Mouse (Mus musculus): ENCODE results near the gene Pwwp2a. TPM values are rescaled to one million over a fixed set of nuclear protein-coding genes. Genes with fewer than 3 reads are reported as not detected.

Pwwp2a gene
- 20.2 and 22.0 TPM in 2 replicates for polyA plus RNA-seq (2015; fragmentation: Nextera tagmentation; extraction: Ambion mirVana)

DNA sequence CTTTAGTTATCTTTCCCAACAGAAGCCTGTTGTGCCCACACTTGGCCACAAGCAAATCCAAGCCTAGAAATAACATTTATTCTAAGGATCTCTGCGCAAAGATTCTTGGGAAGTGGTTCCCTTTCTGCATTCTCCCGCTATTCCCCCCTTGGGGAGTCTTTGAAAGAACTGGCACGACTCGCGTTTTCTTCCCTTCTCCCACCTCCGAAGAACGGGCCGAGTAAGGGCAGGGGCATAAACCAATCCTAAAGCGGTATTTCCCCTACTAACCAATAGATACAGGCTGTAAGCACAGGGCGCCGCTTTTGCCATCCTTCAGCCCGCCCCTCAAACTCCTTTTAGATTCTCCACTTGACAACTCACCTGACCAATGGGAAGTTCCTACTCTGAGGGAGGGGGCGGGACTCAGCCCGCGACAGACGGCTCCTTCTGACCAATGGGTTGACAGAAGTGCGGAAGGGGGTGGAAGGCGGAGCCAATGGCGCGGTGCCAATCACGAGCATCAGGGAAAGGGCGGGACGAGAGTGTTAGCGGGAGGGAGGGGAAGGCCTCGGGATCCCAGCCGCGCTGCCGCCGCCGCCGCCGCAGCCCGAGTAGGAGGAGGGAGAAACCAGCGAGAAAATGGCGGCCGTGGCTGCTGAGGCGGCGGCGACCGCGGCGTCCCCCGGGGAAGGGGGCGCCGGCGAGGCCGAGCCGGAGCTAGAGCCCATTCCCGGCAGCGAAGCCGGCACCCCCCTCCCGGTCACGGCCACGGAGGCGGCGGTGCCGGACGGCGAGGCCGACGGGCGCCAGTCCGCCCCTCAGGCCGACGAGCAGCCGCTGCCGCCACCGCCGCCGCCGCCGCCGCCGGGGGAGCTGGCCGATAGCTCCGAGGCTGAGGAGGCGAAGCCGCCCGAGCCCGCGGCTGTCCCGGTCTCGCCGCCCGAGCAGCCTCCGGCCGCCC is at the start of gene Pwwp2a:
TSS of gene Pwwp2a (plus strand) at position 527 of the 943 bp plus-strand sequence.
- peak within 1 kb of the TSS; percentile 92 for H3K4me3 ChIP-seq (replicated peaks)
- peak within 1 kb of the TSS; percentile 70 for H3K4me2 ChIP-seq (replicated peaks)
- no peaks in the 10 kb centered on the region for H3K9me3 ChIP-seq
- no peaks in the 10 kb centered on the region for H3K36me3 ChIP-seq
- peak; percentile 99 for ATAC-seq
- WGBS = under 1% methylated on average over 68 of the region's 87 CpGs
- H3K4me1 ChIP-seq (replicated peaks) = peaks cover 6% of the 10 kb centered on the region; the same call in 1 of the 2 replicates
- H3K9ac ChIP-seq = peak within 1 kb of the TSS; percentile 88
- H3K27me3 ChIP-seq (replicated peaks) = no peaks in the 10 kb centered on the region
- peak within 1 kb of the TSS; percentile 91 for H3K27ac ChIP-seq

DNA sequence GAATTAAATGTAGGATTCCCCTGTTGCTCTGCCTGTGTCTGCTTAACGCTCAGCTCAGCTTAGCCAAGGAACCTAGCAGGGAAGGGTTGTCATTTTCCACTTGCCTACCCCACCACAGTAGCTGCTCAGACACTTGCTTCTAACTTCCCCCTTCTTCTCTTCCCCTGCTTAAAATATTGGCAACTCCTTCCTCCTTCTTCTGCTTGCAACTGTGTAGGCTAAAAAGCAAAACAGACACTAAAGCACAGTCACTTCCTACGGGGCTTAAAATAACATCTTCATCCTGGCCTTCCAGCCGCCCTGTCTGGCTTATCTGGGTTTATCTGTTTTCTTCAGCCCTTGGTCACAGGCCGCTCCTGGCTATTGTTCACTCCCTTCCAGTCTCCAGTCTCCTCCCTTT is 49.2 kb upstream of the Pwwp2a start:
- Histone ChIP-seq H3K9ac (no peak overlapping the region), H3K4me1 (replicated peaks) (peaks cover 21% of the 10 kb centered on the region), H3K27ac (no peak overlapping the region), H3K9me3 (no peaks in the 10 kb centered on the region), H3K4me2 (replicated peaks) (no peak overlapping the region), H3K4me3 (replicated peaks) (no peak overlapping the region), H3K27me3 (replicated peaks) (no peaks in the 10 kb centered on the region), H3K36me3 (no peaks in the 10 kb centered on the region)
- no peak for ATAC-seq
- WGBS = 20% methylated on average over 4 of the region's 4 CpGs

DNA sequence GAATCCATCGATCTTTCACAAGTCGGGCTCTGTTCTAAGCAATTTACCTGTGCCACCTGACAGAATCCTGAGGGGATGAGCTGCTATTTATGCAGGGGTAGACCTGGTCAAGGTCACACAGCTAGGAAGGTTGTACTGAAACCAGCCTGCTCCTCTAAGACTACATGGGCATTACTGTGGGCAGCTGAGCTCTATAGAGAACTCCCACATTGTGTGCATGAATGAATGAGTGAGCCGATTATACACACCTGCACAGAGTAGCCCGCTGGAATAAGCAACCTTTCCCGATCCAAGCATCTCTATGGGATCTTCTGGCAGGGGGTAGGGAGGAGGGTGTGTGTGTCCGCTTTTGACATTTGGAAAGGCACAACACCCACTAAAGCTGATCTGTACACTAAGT is 48.6 kb upstream of the Pwwp2a start:
- no peaks in the 10 kb centered on the region for H3K9me3 ChIP-seq
- no peaks in the 10 kb centered on the region for H3K36me3 ChIP-seq
- no peaks in the 10 kb centered on the region for H3K27me3 ChIP-seq (replicated peaks)
- no peak overlapping the region for H3K4me2 ChIP-seq (replicated peaks)
- WGBS = 66% methylated on average over 6 of the region's 6 CpGs
- peaks cover 21% of the 10 kb centered on the region for H3K4me1 ChIP-seq (replicated peaks)
- H3K27ac ChIP-seq = no peak overlapping the region; the same call in 1 of the 2 replicates
- no peak overlapping the region for H3K9ac ChIP-seq
- ATAC-seq = peak; percentile 8; the same call in 1 of the 2 replicates
- H3K4me3 ChIP-seq (replicated peaks) = no peak overlapping the region

DNA sequence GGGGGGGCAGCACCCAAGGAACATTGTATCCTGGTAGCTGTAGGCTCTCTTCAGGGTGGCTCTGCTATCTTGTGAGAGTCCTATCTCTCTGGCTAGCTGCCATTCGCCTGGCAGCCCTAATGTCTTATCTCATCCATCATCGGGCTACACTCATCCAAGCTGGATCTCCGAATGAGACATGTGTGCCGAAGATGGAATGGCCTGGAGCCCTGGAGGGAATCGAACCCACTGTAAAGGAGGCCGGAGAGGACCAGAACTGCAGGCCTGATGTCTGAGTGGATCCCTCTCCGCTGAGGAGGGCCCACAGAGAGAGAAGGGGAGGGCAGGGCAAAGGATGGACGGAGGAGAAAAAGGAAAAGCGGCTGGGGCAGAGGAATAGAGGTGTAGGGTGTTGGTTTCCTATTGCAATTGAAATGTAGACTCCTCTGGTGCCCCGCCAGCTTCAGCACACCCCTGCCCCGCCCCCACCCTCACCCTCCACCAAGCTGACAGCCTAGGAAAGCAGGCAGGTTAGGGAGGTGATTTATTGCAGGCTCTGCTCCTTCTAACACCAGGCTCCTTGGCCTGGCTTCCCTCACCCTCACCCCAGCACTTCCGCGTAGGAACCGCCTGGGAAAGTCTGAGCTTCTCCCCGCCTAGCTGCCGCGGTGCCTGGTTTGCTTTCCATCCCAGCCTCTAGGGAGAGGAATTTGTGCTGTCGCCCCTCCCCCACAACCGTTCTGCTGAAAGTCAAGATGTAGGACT is 48.0 kb upstream of the Pwwp2a start:
- Histone ChIP-seq H3K4me2 (replicated peaks) (peak overlapping the region; percentile 37), H3K9me3 (no peaks in the 10 kb centered on the region), H3K36me3 (no peaks in the 10 kb centered on the region), H3K9ac (no peak overlapping the region; the same call in 1 of the 2 replicates), H3K27me3 (replicated peaks) (no peaks in the 10 kb centered on the region), H3K4me1 (replicated peaks) (peaks cover 21% of the 10 kb centered on the region), H3K4me3 (replicated peaks) (no peak overlapping the region), H3K27ac (peak overlapping the region; percentile 70)
- ATAC-seq = peak; percentile 93
- WGBS = 12% methylated on average over 19 of the region's 19 CpGs

DNA sequence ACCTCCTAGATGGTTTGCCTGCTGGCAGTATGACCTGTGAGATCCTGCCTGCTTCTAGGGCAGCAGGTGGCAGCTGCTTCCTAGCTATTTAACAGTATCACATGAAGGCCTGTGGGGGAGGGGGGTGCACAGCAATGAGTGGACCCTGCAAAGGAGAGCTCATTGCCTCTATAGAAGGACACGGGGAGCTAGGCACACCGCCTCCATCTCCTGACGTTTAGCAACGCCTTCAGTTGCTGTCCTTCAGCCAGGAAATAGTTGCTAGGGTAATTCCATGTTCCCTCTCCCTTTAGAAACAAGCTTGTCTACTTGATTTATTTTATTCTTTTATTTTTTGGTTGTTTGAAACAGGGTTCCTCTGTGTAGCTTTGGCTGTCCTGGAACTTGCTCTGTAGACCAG is 45.0 kb upstream of the Pwwp2a start:
- WGBS = 66% methylated on average over 4 of the region's 4 CpGs
- Histone ChIP-seq H3K4me2 (replicated peaks) (no peak overlapping the region), H3K9ac (no peak overlapping the region), H3K4me3 (replicated peaks) (no peak overlapping the region), H3K36me3 (no peaks in the 10 kb centered on the region), H3K4me1 (replicated peaks) (peaks cover 21% of the 10 kb centered on the region), H3K27ac (no peak overlapping the region), H3K9me3 (no peaks in the 10 kb centered on the region), H3K27me3 (replicated peaks) (no peaks in the 10 kb centered on the region)
- ATAC-seq = no peak

DNA sequence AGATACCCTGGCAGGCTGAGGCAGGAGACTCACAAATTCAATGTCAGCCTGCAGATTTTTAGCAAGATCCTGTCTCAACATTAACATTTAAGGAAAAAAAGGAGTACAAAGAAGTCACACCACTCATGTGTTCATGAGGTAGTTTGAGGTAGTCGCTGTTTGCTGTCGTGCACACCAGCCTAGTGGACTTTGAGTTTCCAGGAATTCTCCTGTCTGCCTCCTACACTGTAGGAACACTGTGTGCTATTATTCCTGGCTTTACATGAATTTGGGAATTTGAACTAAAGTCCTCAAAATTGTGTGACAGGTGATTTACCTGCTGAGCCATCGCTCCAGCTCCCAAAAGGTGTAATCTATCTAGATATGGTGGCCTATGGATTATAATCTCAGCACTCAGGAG is 43.3 kb upstream of the Pwwp2a start:
- Histone ChIP-seq H3K27ac (no peak overlapping the region), H3K9me3 (no peaks in the 10 kb centered on the region), H3K4me3 (replicated peaks) (no peak overlapping the region), H3K36me3 (no peaks in the 10 kb centered on the region), H3K4me2 (replicated peaks) (no peak overlapping the region), H3K27me3 (replicated peaks) (no peaks in the 10 kb centered on the region), H3K9ac (no peak overlapping the region), H3K4me1 (replicated peaks) (peaks cover 13% of the 10 kb centered on the region)
- WGBS = 95% methylated on average over 3 of the region's 3 CpGs
- no peak for ATAC-seq

DNA sequence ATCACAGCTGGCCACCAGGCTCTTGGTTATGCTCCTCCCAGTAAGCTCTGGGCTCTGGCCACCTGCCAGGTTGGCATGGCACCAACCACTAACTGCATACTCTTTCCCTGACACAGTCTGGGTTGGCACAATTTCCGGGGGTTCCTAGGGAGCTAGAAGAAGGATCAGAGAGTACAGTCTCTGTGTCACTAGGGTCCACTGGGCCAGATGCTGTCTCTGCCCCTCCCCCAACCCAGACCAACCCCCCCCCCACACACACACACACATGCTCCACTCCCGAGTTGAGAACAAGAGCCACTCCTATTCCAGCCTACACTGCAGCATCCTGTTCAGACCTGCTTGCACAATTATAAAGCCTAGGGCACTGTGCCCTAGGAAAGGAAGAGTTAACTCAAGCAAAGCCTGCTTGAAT is 38.6 kb upstream of the Pwwp2a start:
- Histone ChIP-seq H3K9me3 (no peaks in the 10 kb centered on the region), H3K36me3 (no peaks in the 10 kb centered on the region), H3K27me3 (replicated peaks) (no peaks in the 10 kb centered on the region), H3K4me2 (replicated peaks) (no peak overlapping the region), H3K9ac (no peak overlapping the region), H3K27ac (peak overlapping the region; percentile 22; the same call in 1 of the 2 replicates), H3K4me1 (replicated peaks) (peaks cover 10% of the 10 kb centered on the region; the same call in 1 of the 2 replicates), H3K4me3 (replicated peaks) (no peak overlapping the region)
- 23% methylated on average over 2 of the region's 2 CpGs for whole genome bisulfite sequencing
- peak; percentile 84 for ATAC-seq

DNA sequence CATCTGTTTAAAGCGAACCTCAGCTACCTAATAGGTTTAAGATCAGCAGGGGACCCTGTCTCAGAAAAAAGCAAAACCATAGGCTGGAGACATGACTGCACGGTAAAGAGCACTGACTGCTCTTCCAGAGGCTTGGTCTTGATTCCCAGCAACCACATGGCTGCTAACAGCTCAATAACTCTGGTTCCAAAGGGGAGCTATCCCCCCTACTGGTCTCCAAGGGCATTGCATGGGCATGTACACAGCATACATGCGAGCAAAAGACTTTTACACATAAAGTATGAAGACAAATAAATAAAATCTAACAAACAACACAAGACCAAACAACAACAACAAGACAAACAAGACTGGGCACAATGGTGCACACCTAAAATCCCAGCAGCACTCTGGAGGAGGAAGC is 36.5 kb upstream of the Pwwp2a start:
- no peak overlapping the region for H3K27ac ChIP-seq
- no peaks in the 10 kb centered on the region for H3K36me3 ChIP-seq
- H3K4me1 ChIP-seq (replicated peaks) = peaks cover 10% of the 10 kb centered on the region; the same call in 1 of the 2 replicates
- H3K9ac ChIP-seq = no peak overlapping the region
- no peaks in the 10 kb centered on the region for H3K9me3 ChIP-seq
- H3K4me3 ChIP-seq (replicated peaks) = no peak overlapping the region
- WGBS = 93% methylated on average over 3 of the region's 3 CpGs
- no peak overlapping the region for H3K4me2 ChIP-seq (replicated peaks)
- H3K27me3 ChIP-seq (replicated peaks) = no peaks in the 10 kb centered on the region
- no peak for ATAC-seq

DNA sequence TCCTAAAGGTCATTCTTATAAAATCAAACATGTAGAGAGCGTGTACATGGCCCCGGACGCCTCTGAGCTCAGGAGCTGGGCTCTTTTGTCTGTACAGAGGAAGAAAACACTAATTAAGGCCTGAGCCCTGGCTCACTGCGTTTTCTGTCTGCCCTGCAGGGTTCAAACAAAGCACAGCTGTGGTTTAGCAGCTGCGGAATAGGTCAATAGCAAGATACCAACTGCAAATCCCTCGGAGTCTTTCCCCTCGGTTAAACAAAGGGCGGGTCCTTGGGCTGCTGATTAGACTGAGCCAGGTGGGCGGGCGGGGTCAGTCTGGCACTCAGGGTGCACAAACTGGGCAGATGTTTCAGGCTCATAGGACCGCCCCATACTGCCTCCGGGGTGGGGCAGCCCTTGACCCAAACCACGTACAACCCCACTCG is 28.7 kb upstream of the Pwwp2a start:
- Histone ChIP-seq H3K27ac (peak overlapping the region; percentile 59), H3K4me1 (replicated peaks) (0 out of 2 replicates have a peak, but pooled peaks cover 2% of the 10 kb centered on the region), H3K9ac (no peak overlapping the region), H3K4me3 (replicated peaks) (no peak overlapping the region), H3K4me2 (replicated peaks) (peak overlapping the region; percentile 17; the same call in 1 of the 2 replicates), H3K27me3 (replicated peaks) (no peaks in the 10 kb centered on the region), H3K9me3 (no peaks in the 10 kb centered on the region), H3K36me3 (no peaks in the 10 kb centered on the region)
- 38% methylated on average over 14 of the region's 14 CpGs for WGBS
- peak; percentile 84 for ATAC-seq

DNA sequence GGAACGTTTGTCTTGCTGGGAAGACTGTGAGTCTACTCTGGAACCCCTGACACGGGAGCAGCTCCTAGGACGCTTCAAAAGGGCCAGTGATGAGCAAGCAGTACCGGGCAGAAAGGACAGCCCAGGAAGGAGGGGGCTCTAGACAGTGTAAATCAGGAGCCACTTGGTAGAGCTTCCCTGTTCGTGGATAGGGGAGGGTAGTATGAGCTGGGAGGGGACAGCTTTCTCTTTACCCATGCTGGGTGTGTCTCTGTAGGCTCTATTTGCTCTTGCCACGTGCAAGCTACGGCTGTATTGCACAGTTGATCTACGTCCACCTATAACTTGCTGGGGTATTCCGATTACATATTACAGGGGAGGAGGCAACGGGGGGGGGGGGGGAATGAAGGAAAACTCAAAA is 25.3 kb upstream of the Pwwp2a start:
- no peak overlapping the region for H3K4me3 ChIP-seq (replicated peaks)
- H3K9me3 ChIP-seq = no peaks in the 10 kb centered on the region
- 0 out of 2 replicates have a peak, but pooled peaks cover 2% of the 10 kb centered on the region for H3K4me1 ChIP-seq (replicated peaks)
- no peak overlapping the region for H3K27ac ChIP-seq
- ATAC-seq = peak; percentile 84
- no peaks in the 10 kb centered on the region for H3K36me3 ChIP-seq
- no peak overlapping the region for H3K9ac ChIP-seq
- H3K27me3 ChIP-seq (replicated peaks) = no peaks in the 10 kb centered on the region
- H3K4me2 ChIP-seq (replicated peaks) = no peak overlapping the region
- 38% methylated on average over 8 of the region's 10 CpGs for WGBS

DNA sequence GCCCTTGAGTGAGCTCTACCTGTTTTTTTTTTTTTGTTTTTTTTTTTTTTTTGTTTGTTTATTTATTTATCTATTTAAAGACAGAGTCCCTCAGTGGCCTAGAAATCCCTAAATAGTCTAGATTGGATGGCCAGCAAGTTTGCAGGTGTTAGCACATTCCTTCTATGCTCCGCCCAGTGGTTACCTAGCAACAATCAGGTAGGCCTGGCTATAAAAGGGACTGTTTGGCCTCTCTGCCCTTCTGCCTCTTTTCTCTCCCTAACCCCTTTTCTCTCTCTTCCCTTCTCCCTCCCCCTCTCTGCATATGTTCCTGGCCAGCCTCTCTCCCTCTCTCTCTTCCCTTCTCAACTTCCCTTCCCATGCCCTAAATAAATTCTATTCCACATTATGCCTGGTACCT is 23.8 kb upstream of the Pwwp2a start:
- WGBS = 82% methylated on average over 1 of the region's 1 CpGs
- ATAC-seq = peak; percentile 65
- no peaks in the 10 kb centered on the region for H3K9me3 ChIP-seq
- H3K4me3 ChIP-seq (replicated peaks) = no peak overlapping the region
- no peak overlapping the region for H3K27ac ChIP-seq
- H3K4me1 ChIP-seq (replicated peaks) = 0 out of 2 replicates have a peak, but pooled peaks cover under 1% of the 10 kb centered on the region
- H3K9ac ChIP-seq = no peak overlapping the region
- H3K36me3 ChIP-seq = no peaks in the 10 kb centered on the region
- H3K4me2 ChIP-seq (replicated peaks) = no peak overlapping the region
- H3K27me3 ChIP-seq (replicated peaks) = no peaks in the 10 kb centered on the region
